Mouse (Mus musculus) myocyte (in vitro differentiated cells): Measurements from ENCODE around the gene Hid1. TPM values are rescaled to one million over a fixed set of nuclear protein-coding genes. Genes with fewer than 3 reads are reported as not detected.

Experiments used
- H3K27me3 ChIP-seq: one replicate; pipeline ENCODE4 v1.6.1; 2011; ENCODE audit not compliant: control insufficient read depth, insufficient read depth, insufficient read length
- H3K36me3 ChIP-seq: one replicate; pipeline ENCODE4 v1.6.1; 2011; ENCODE audit not compliant: control insufficient read depth, insufficient read depth
- H3K4me2 ChIP-seq: one replicate; pipeline ENCODE4 v1.6.1; 2011; ENCODE audit warnings: low read depth, control low read depth
- H3K4me3 ChIP-seq: one replicate; pipeline ENCODE4 v1.5.1; 2011; ENCODE audit warnings: mild to moderate bottlenecking, control low read depth, moderate library complexity
- H3K79me2 ChIP-seq: one replicate; pipeline ENCODE4 v1.6.1; 2011; ENCODE audit not compliant: control insufficient read depth, insufficient read depth
- H3ac ChIP-seq: one replicate; pipeline ENCODE4 v1.6.1; 2011; ENCODE audit not compliant: control insufficient read depth, insufficient read length
- CEBPB ChIP-seq: IDR thresholded peaks from 2 replicates; pipeline ENCODE4 v1.6.1; 2011; ENCODE audit warnings: mild to moderate bottlenecking, moderate library complexity; ENCODE audit not compliant: poor library complexity, insufficient read depth, severe bottlenecking
- E2F4 ChIP-seq: IDR thresholded peaks from one replicate; pipeline ENCODE4 v1.6.1; 2011; ENCODE audit warnings: mild to moderate bottlenecking, control low read depth, moderate library complexity; ENCODE audit not compliant: insufficient read depth
- MAX ChIP-seq: IDR thresholded peaks from one replicate; pipeline ENCODE4 v1.6.1; 2011; ENCODE audit warnings: low read depth, mild to moderate bottlenecking, control low read depth
- MYOD1 ChIP-seq, 3 experiments: IDR thresholded peaks; one replicate each; pipeline ENCODE4 v1.6.1; 2011; ENCODE audit warnings: control low read depth in 2 of 3, low read depth in 2 of 3, mild to moderate bottlenecking in 2 of 3, moderate library complexity in 1 of 3; ENCODE audit not compliant: insufficient read length in 2 of 3, control insufficient read depth in 1 of 3
- MYOG ChIP-seq, 3 experiments: IDR thresholded peaks; one replicate each; pipeline ENCODE4 v1.6.1; 2011; ENCODE audit warnings: control low read depth in 2 of 3, low read depth in 2 of 3, mild to moderate bottlenecking in 2 of 3; ENCODE audit not compliant: insufficient read length in 2 of 3, control insufficient read depth in 1 of 3, insufficient read depth in 1 of 3
- POLR2A ChIP-seq: IDR thresholded peaks from one replicate; pipeline ENCODE4 v1.6.1; 2011; ENCODE audit warnings: low read depth, mild to moderate bottlenecking, control low read depth, moderate library complexity; ENCODE audit not compliant: insufficient read length
- POLR2AphosphoS2 ChIP-seq: IDR thresholded peaks from one replicate; pipeline ENCODE4 v1.6.1; 2011; ENCODE audit warnings: low read depth, control low read depth; ENCODE audit not compliant: insufficient read length
- REST ChIP-seq: IDR thresholded peaks from one replicate; pipeline ENCODE4 v1.6.1; 2011; ENCODE audit warnings: mild to moderate bottlenecking, control low read depth, moderate library complexity; ENCODE audit not compliant: insufficient read depth, insufficient read length
- SRF ChIP-seq: IDR thresholded peaks from one replicate; pipeline ENCODE4 v1.6.1; 2011; ENCODE audit warnings: low read depth; ENCODE audit not compliant: control insufficient read depth, insufficient read length
- TCF12 ChIP-seq: IDR thresholded peaks from one replicate; pipeline ENCODE4 v1.6.1; 2011; ENCODE audit warnings: mild to moderate bottlenecking, control low read depth; ENCODE audit not compliant: poor library complexity, insufficient read depth, severe bottlenecking
- TCF3 ChIP-seq: IDR thresholded peaks from one replicate; pipeline ENCODE4 v1.6.1; 2011; ENCODE audit warnings: low read depth, control low read depth; ENCODE audit not compliant: insufficient read length
- USF1 ChIP-seq: IDR thresholded peaks from one replicate; pipeline ENCODE4 v1.6.1; 2011; ENCODE audit warnings: low read depth, mild to moderate bottlenecking, control low read depth, moderate library complexity
- polyA plus RNA-seq: library from polyadenylated mRNA; unstranded; fragments of >200 nt; fragmentation: generic; extraction: Trizol; gene quantifications from one replicate; pipeline ENCODE4 v1.2.1, GENCODE M21; 2012; ENCODE audit warnings: missing spikeins

Hid1 gene
- polyA plus RNA-seq, 1 experiment: 63.1 TPM

- Histone ChIP-seq H3K4me3 (no peak overlapping the region), H3K79me2 (no peaks in the 10 kb centered on the region)
- no peak for TF ChIP-seq TCF12
Observed at GRCm38 (mm10) chr11:115319704-115320383, 47.7 kb downstream of the Hid1 start.

GRCm38 (mm10) chr11:115318245-115319027 is 49.1 kb downstream of the Hid1 start:
- Histone ChIP-seq H3ac (no peak overlapping the region), H3K27me3 (peaks cover 59% of the 10 kb centered on the region), H3K4me2 (no peak overlapping the region), H3K36me3 (no peaks in the 10 kb centered on the region), H3K4me3 (no peak overlapping the region), H3K79me2 (no peaks in the 10 kb centered on the region)
- no peak for TF ChIP-seq POLR2A
- no peak for TF ChIP-seq CEBPB
- TF ChIP-seq REST: no peak
- no peak for TF ChIP-seq MYOD1 (IDR thresholded peaks at IDR 0.05; ENCODE audit: control insufficient read depth in 1 of 3, insufficient read length in 2 of 3, low read depth in 2 of 3)
- TF ChIP-seq MYOG (IDR thresholded peaks at IDR 0.05; ENCODE audit: control insufficient read depth in 1 of 3, insufficient read depth in 1 of 3, insufficient read length in 2 of 3, low read depth in 2 of 3): no peak
- no peak for TF ChIP-seq MAX
- no peak for TF ChIP-seq POLR2AphosphoS2
- TF ChIP-seq E2F4: no peak
- TF ChIP-seq USF1: no peak
- no peak for TF ChIP-seq SRF

More at GRCm38 (mm10) chr11:115319704-115320383, 47.7 kb downstream of the Hid1 start:
- Histone ChIP-seq H3K4me2 (no peak overlapping the region), H3ac (no peak overlapping the region), H3K27me3 (peaks cover 65% of the 10 kb centered on the region), H3K36me3 (no peaks in the 10 kb centered on the region)

DNA sequence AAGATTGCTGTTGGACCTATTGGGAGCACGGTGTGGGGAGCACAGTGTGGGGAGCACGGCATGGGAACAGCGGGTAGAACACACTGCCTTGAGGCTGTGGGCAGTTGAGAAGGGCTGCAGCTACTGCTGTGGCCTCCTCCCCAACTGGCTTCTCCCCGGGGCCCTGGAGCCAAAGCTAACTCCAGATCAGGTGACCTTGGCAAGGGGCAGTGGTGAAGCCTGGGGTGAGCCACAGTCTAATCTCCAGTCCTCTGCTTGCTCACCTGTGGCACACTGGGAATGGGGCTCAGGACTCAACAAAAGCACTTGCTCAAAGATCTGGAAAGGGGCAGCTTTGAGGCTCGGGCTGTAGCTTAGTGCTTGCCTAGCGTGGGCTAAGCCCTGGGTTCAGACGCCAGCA is 50.4 kb downstream of the Hid1 start:
- Histone ChIP-seq H3K27me3 (peaks cover 48% of the 10 kb centered on the region), H3K4me2 (no peak overlapping the region), H3K4me3 (no peak overlapping the region), H3ac (no peak overlapping the region), H3K79me2 (no peaks in the 10 kb centered on the region), H3K36me3 (no peaks in the 10 kb centered on the region)
- TF ChIP-seq TCF12 (no peak), REST (no peak), USF1 (no peak), MAX (no peak), E2F4 (no peak), POLR2AphosphoS2 (no peak), SRF (no peak), TCF3 (no peak), MYOD1 (IDR thresholded peaks at IDR 0.05; ENCODE audit: control insufficient read depth in 1 of 3, insufficient read length in 2 of 3, low read depth in 2 of 3) (no peak), MYOG (IDR thresholded peaks at IDR 0.05; ENCODE audit: control insufficient read depth in 1 of 3, insufficient read depth in 1 of 3, insufficient read length in 2 of 3, low read depth in 2 of 3) (no peak), CEBPB (no peak), POLR2A (no peak)

DNA sequence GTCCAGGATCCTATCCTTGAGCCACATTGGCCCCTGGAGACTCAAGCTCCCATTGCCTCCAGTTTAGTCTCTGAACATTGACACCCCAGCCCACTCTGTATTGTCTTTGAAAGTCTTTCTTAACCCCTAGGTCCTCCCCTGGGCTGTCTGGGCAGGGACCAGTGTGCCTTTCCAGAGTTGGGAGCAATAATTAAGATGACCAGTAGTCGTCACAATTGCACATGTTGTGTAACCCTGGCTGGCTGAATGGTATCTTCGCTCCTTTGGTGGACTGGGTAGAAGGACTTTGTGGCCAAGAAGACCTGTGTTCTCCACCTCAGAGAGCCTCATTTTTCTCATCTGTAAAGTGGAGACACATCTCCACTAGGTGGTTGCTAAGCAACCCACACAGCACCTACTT is 53.3 kb downstream of the Hid1 start:
- Histone ChIP-seq H3K27me3 (peaks cover 41% of the 10 kb centered on the region), H3K4me3 (no peak overlapping the region), H3K36me3 (no peaks in the 10 kb centered on the region), H3K79me2 (no peaks in the 10 kb centered on the region), H3ac (no peak overlapping the region), H3K4me2 (no peak overlapping the region)
- TF ChIP-seq CEBPB (0 out of 2 replicates have a peak, but pooled peaks have one; percentile 29), TCF12 (no peak), SRF (no peak), E2F4 (no peak), TCF3 (no peak), MAX (no peak)

DNA sequence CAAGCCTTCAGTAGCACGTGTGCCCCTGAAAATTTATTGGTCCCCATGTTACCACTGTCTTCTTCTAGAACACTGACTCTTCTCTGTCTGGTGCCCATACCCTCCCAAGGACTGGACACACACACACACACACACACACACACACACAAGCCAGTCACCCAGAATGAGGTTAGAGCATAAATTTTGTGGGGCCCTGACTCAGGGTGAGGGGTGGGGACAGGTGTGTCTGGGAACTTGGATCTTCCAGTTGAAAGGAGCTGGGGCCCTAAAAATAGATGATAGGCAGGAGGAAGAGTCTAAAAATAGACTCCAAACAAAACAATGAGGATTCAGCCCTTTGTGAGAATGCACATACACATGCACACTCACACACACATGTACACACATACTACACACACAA is 58.8 kb downstream of the Hid1 start:
- Histone ChIP-seq H3K4me3 (no peak overlapping the region), H3K79me2 (no peaks in the 10 kb centered on the region), H3K4me2 (no peak overlapping the region), H3ac (no peak overlapping the region), H3K36me3 (no peaks in the 10 kb centered on the region), H3K27me3 (no peaks in the 10 kb centered on the region)
- TF ChIP-seq MYOD1 (IDR thresholded peaks at IDR 0.05; ENCODE audit: control insufficient read depth in 1 of 3, insufficient read length in 2 of 3, low read depth in 2 of 3) (peak; percentile 14 to 69 (median 68)), TCF12 (no peak)
